Mouse (Mus musculus) heart, adult 10 weeks (tissue): ENCODE results near the gene Gm14862. TPM values are rescaled to one million over a fixed set of nuclear protein-coding genes. Genes with fewer than 3 reads are reported as not detected.

ENCODE experiments used
- polyA plus RNA-seq: library from polyadenylated mRNA; stranded (reverse); fragments of 350-450 nt; fragmentation: Illumina TruSeq; extraction: RNeasy Lipid Tissue Mini Kit (QIAGEN cat#74804); gene quantifications from one replicate; pipeline ENCODE4 v1.2.3, GENCODE M21; 2014; ENCODE audit warnings: low read depth, low replicate concordance

The Gm14862 gene
- polyA plus RNA-seq = not detected

DNA sequence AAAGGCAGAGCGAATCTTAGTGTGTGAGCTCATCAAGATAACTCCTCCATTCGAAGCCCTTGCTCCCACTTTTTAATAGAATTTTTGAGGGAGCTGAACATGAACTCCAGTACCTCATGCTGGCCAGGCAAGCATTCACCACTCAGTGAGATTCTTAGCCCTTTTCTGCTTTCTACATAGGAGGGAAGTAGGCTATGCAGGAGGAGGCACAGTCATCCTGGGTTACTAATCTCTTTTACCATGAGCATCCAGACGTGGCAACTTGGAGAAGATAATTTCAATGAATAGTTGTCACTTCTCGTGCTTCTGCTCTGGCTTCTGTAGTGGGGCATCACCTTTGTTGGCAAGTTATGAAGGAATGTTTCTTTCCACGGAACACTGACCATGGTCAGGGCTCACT, at the start of gene Gm14862:
Gene Gm14862, minus strand, starts transcription at position 134 of the 400 bp plus-strand sequence.

DNA sequence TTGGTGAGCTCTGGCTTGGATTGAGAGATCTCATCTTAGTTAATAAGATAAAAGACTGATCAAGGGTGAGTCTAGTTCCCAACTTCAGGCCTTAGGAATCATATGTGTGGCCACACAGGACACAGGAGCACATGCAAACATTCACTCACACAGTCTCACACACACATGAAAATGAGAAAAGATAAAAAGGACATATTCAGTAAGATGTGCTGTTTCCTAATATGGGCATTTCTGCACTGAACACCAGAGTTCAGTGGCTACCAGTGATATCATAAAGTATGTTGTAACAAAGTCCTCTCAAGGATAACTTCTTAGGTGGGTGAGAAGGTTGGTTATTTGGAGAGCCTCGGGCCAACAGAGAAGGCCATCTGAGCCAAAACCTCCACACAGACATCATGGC, 26.8 kb upstream of the Gm14862 start, which contains the start of gene H2al1m:
Gene H2al1m, plus strand, starts transcription at position 301 of the 400 bp plus-strand sequence.

DNA sequence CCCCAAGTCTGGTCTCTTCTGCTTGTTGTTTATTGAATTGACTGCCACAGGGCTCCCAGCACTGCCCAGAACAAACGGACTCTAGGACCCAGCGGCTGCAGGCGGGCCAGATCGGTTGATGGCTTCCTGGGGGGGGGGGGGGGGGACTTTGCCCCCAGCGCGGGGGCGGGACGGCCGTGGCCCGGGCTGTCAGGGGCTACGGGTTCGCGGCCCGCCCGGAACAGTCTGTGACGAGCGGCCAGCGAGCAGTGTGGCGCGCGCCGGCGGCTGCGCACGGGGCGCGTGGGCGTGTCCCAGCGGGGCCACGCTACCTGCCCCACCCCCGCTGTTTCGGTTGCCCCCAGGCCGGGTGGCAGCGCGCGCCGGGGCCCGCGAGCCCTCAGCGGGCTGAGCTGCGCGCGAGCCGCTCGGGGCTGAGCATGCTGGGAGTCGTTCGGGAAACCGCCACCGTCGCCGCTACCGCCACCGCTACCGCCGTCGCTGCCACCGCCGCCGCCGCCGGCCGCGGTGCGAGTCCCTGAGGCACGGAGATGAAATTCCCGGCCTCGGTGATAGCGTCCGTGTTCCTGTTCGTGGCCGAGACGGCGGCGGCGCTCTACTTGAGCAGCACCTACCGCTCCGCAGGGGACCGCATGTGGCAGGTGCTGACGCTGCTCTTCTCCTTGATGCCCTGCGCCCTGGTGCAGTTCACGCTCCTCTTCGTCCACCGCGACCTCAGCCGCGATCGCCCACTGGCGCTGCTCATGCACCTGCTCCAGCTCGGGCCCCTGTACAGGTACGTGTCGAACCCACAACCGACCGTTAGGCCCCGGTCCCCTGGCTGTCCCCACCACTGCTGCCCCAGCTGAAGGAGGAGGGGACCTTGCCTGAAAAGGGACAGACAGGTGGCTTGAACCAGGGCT, 16.0 kb upstream of the Gm14862 start, which contains the start of gene Xk:
Gene Xk, plus strand, starts transcription at position 297 of the 902 bp plus-strand sequence.

Other genes starting within 250 kb of the Gm14862 start
- gene Fthl17e, start 223.4 kb downstream of the Gm14862 start, polyA plus RNA-seq = not detected
- gene Fthl17f, start 193.9 kb downstream of the Gm14862 start, polyA plus RNA-seq = not detected
- not detected for gene 4930402K13Rik, start 152.3 kb downstream of the Gm14862 start, polyA plus RNA-seq
- gene Lancl3, start 57.0 kb downstream of the Gm14862 start, polyA plus RNA-seq = 2.1 TPM
- gene Xk, start 15.9 kb upstream of the Gm14862 start, polyA plus RNA-seq = 5.8 TPM
- not detected for gene H2al1m, start 26.9 kb upstream of the Gm14862 start, polyA plus RNA-seq
- gene H2al1k, start 93.7 kb upstream of the Gm14862 start, polyA plus RNA-seq = not detected
- gene Cybb, start 230.9 kb upstream of the Gm14862 start, polyA plus RNA-seq = 3.6 TPM